Mouse (Mus musculus) adrenal gland, adult 2 months (tissue): ENCODE measurements around the gene Akt1s1. TPM values are rescaled to one million over a fixed set of nuclear protein-coding genes. Genes with fewer than 3 reads are reported as not detected.

Source experiments
- DNase-seq: peaks from one replicate; pipeline ENCODE4 v3.0.0; 2021
- polyA plus RNA-seq: library from polyadenylated mRNA; depleted of rRNA; stranded (reverse); fragments of >200 nt; gene quantifications from 2 replicates; pipeline ENCODE4 v1.2.3, GENCODE M21; 2012
- total RNA-seq, 2 experiments: library from RNA; stranded (reverse); gene quantifications; 2 replicates each; pipeline ENCODE4 v1.2.3; 2021

The Akt1s1 gene
- total and polyA plus RNA-seq, 3 experiments, result 117 to 890 (median 117) TPM

DNA sequence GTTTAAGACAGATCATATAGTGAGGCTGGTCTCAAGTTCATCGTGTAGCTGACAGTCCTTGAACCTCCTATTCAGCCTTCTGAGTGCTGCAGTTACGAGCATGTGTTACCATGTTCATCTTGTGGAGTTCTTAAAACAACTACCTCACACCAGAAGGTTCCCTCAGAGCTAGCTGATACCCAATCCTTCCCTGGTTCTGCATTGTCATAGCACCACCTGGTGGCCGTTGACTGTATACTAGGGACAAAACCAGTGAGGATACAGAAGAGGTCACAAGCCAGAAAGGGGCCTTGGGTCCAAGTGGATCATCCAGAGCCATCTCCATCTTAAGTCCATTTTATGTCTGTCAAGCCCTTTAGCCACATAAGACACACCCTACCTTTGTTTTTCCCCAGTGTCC is 23.9 kb upstream of the Akt1s1 start:
- peak; percentile 81 for DNase-seq

DNA sequence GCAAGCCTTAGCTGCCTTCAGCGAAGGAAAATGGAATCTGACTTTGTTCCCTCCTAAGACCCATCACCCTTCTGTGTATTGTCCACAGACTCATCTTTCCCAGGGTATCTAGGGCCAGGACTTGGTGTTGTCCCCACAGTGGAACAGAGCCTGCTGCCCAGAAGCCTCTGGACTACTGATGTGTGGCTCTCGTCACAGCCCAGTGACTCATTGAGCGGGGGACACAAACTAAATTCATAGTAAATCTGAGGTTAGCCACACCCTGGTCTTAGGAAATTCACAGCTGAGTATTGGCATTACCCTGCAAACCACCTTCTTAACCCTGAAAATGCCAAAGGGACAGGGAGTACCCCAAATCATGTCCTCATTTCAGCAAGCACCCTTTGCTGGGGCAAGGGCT is 22.0 kb upstream of the Akt1s1 start:
- peak; percentile 52 for DNase-seq

DNA sequence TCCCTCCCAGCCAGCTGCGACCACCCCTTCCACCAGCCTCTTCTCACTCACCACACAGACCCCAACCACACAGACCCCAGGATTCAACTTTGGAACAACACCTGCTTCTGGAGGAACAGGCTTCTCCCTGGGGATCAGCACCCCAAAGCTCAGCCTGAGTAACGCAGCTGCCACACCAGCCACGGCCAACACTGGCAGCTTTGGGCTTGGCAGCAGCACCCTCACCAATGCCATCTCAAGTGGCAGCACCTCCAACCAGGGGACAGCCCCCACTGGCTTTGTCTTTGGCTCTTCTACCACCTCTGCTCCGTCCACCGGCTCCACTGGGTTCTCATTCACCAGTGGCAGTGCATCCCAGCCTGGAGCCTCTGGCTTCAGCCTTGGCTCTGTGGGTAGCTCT is 20.1 kb upstream of the Akt1s1 start:
- no peak for DNase-seq

DNA sequence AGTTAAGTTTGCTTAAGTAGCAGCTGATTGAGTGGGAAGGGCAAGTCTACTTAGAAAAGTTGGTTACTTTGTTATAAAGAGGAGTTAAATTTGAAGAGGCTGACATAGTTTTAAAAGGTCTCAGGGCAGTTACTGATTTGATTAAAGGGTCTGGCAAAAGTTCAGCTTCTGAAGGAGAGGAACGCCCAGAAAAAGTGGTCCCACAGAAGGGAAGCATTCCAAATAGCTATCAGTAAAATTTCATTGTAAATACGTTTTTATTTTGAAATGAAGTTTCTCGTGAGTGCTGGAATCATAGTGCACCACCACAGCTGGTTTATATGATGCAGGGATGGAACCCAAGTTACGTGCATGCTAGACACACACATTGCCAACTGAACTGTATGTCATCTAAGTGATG is 16.0 kb upstream of the Akt1s1 start:
- DNase-seq, result no peak

DNA sequence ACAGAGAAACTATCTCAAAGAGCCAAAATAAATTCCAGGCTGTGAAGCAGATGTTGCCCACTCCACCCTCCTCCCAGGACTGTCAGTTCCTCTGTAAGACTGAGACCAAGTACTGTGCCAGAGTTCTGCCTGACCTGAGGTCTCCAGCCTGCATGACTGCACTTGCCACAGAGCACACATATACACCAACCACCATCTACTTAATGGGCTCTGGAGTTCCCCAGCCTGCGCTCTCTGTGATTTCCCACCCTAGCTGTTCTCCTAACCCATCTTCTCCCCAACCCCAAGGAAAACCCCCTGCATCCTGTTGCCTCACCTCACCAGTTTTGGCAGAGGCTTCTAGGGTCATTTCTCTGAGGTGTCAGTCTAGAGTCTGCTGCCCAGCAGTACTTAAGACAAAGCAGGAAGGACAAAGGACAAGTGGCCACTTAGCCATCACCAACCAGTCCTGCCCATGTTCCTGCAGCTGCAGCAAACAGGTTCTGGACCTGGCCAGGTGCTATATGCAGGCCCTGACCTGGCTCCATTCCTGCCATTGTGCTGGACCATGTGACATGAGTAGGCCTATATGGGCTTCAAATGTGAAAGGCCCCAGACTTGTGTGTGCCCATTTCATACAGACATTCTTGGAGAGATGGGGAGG is 13.3 kb upstream of the Akt1s1 start:
- no peak for DNase-seq

DNA sequence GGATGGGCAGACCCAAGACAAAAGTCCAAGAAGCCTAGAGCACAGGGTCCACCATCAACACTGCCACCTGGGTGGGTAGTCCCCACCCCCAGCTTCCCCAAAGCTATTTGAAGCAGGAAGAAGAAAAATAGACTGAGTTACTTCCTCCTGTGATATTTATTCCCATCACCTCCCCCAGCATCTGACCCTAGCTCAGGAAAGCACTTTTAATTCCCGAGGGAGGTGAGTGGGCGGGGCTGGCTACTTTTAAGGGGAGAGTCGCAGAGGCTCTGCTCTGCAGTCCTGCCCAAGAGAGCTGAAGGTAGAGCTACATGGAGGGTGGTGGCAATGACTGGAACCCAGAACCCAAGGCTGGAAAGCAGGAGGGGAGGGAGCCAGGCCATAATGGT is 12.8 kb upstream of the Akt1s1 start:
- no peak for DNase-seq

DNA sequence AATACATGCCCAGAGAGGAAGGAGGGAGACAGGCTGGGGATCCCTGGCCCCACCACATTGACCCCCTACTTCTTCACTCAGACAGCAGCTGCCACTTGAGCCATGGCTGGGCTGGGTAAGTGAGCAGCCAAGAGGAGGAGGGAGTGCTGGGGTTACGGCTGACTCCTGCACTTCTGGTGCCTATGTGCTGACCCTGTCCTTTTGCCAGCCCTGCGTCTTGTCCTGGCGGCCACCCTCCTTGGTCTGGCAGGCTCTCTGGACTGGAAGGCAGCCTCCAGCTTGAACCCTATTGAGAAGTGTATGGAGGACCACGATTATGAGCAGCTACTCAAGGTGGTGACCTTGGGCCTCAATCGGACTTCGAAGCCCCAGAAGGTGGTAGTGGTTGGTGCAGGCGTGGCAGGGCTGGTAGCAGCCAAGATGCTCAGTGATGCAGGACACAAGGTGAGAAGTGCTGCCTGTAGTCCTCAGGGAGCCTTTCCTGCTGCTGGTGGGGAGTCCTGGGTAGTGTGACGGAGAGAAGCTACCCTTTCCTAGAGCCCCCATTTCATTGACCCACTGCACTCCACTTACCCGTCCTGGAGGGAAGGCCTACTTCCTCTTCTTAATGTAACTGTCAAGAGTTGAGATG is 12.3 kb upstream of the Akt1s1 start:
- DNase-seq, result no peak

DNA sequence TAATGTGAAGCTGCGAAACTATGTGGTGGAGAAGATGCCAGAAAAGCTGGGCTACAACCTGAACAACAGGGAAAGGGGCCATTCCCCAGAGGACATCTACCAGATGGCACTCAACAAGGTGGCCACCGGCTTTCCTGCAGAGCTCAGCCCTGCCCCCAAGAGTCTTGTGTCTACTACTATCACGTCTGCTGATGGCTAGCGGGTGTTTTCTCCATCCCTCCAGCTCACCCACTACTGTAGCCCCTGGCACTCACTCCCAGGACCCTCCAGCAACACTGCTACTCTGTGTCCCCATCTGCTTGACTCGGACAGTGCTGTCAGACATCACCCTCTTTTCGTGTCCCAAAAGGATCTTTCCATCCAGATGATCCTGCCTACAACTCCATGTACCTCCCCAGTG is 10.7 kb upstream of the Akt1s1 start:
- no peak for DNase-seq

DNA sequence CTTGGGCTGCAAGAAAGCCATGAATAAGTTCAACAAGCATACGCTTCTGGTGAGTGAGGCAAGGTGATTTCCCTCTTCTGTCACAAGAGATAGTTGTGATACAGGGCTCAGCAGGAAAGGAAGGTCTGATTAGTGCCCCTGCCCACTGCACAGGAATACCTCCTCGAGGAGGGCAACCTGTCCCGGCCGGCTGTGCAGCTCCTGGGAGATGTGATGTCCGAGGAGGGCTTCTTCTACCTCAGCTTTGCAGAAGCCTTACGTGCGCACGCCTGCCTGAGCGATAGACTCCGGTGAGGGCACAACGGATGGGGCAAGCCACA is 9.7 kb upstream of the Akt1s1 start:
- DNase-seq, result no peak

DNA sequence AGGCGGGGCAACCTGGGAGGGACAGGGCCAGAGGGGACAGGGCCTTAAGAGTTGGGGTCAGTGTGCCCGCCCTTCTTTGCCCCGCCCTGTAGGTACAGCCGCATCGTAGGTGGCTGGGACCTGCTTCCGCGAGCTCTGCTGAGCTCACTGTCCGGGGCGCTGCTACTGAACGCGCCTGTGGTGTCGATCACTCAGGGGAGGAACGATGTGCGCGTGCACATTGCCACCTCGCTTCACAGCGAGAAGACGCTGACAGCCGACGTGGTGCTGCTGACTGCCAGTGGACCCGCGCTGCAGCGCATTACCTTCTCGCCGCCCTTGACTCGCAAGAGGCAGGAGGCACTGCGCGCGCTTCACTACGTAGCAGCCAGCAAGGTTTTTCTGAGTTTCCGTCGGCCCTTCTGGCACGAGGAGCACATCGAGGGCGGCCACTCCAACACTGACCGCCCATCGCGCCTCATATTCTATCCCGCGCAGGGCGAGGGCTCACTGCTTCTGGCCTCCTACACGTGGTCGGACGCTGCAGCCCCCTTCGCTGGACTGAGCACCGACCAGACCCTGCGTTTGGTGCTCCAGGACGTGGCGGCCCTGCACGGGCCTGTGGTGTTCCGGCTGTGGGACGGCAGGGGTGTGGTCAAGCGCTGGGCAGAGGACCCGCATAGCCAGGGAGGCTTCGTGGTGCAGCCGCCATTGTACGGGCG is 9.2 kb upstream of the Akt1s1 start:
- peak; percentile 61 for DNase-seq

DNA sequence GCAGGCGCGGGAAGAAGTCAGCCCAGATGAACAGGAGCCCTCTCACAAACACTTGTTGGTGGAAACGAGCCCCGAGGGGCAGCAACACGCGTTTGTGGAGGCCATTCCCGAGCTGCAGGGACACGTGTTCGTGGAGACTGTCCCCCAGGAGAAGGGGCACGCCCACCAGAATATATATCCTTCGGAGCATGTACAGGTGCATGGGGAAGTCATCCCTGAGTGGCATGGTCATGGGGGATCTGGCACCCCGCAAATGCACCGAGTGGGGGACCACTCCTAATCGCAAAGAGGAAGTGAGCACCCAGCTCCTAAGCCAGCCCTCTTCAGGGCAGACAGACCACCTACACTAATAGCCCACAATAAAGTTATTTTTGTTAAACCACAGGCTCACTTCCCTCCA is 8.4 kb upstream of the Akt1s1 start:
- DNase-seq, result no peak

DNA sequence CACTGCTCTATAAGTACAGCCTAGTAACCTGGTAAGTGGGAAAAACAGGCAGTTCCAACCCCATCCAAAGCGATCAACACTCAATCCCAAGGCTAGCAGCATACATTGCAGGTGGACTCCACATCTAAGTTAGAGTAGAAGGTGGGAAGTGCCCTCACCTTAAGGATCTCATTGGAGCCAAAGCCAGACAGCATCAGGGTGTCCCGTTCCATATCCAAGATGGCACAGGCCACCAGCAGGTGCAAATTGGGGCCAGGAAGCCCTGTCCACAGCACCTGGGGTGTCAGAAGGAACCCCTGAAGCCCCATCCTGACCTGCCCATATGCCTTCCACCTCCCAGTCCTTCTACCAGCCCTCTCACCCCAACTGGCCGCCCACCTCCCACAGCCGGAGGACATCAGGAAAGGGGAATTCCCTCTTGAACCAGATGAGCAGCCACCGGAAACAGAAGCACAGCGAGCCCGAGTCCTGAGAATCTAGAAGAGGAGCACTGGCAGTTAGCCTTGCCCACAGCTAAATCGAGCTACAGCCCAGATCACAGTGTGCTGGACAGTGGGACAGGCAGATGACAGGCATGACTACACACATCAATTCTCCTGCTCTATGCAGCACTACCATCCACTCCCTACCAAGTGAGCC is 6.8 kb upstream of the Akt1s1 start:
- no peak for DNase-seq

DNA sequence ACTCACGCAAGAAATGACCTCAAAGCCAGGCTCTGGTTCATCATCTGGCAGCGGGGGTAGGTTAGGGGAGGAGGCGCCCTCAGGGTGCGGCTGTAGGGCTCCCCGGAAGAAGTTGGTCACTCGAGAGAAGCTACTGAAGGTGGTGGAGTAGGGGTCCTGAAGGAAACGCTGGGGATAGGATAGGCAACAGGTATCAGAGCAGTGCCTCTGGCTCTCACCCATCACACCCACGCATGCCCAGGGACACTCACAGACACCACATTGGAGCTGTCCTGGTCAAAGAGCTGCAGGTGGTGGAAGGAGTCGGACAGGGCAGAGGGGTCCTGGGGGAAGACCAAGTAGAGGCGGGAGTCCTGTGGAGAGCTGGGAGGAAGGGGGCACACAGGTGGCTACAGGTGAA is 3.8 kb upstream of the Akt1s1 start:
- DNase-seq, result no peak

DNA sequence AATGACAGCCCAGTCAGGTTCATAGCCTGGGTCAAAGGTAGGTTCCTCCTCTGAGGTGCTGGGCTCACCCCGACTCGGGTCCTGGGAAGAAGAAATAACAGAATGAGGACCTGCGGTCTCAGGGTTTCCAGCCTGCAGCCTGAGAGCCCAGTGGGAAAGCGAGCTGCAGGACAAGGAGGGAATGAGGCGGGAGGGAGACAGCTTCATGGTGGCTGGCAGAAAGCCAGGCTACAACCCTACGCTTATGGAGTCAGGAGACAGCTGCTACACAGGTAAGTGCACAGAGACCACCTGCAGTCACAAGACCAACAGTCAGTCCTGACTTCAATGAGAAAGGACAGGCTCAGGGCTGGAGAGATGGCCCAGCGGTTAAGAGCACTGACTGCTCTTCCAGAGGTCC is 2.0 kb upstream of the Akt1s1 start:
- no peak for DNase-seq

DNA sequence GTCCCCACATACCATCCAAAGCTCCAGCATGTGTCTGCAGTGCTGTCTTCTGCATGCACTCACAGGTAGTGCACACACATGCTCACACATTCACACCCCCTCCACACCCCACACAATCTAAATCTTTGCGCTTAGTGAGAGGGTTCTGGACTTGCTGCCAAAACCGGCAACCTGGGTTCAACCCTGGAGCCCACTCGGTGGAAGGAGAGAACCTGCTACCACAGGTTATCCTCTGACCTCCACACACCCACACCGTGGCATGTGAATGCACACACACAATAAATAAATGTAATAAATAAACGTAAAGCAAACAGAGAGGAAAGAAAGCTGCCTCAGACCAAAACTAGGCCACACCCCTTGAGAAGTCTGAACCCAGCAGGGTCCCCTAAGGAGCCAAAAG is 1.0 kb upstream of the Akt1s1 start:
- no peak for DNase-seq

DNA sequence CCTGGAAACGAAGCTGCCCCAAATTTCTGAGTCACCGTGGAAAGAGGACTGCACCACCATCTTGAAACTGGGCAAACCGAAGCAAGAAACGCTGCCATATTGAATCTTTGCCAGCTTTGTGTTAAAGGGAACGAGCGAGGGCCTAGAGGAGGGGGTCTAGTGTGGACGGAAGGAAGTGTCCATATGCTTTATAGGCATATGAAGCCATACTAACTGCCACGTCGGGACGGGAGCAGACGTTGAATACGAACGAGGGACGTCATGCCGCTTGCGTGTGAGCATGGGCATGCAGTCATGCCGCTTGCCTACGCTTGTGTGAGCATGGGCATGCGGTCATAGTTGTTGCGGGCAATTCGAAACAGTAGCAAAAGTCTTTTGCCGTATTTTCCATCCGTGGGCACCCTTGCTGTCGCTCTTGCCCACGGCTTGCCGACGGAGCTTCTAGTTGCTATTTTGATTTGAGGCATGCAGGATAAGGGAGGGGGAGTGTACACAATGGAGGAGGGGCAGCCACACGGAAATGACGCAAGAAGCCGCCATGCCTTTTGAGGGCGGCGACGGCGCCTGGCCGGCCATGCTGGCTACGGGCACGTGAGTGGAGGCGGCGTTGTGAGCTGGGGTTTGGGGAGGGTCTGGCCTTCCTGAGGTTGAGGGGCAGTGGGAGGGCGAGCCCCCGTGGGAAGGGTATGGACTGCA is 773 bp downstream of the Akt1s1 start:
- peak; percentile 95 for DNase-seq

DNA sequence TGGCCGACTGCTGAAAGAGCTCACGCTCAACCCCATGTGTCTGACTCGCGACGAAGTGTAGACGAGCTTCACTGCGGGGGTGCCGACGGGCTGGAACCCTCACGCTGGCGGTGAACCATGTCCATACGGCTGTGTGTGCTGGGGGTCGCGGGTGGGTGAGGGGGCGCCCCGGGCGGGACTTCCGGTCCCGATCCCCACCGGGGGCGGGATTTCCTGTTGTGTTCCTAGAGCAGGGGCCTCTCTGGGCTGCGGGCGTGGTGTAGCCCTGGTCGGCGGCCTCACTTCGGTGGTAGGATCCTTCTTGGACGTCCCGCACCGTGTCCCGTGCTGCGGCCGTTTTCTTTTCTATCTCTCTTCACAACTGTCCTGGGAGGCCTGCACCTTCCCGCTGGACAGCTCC is 1.4 kb downstream of the Akt1s1 start:
- peak; percentile 86 for DNase-seq

DNA sequence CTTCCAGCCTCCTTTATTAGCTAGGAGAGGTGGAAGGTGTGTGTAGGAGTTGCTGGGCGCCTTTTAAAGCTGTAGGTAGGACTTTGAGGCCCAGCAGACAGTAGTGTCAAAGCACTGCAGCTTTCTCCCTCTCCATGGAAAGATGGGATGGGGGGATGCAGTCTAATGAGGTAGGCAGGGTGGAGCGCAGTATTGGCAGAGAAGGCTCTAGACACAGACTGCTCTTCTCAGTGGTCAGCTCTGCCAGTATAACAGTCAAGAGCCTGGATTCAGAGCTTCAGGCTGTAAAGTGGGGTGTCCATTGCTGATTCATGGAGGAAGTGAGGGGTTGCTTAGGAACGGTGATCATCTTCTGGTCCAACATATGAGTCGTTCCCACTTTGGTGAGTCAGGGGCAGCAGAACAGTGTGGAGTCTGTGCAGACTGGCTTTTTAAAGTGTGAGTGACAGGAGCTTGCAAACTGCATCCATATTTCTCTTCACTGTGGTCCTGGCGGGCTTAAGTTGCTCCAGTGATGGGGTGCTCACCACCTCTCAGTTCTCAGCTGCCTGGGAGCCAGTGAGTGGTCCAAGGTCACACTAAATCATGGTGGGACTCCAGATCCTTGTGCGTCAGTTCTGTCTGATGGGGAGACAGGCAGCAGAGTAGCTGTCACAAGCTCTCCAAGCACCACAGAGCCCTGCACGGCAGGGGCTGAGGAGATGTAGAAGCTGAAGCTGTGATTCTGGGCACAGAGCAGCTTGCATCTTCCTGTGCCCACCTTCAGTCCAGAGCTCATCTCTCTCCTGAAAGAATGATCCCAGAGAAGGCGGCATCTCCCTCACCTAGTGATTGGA is 2.2 kb downstream of the Akt1s1 start:
- DNase-seq, result peak; percentile 46

DNA sequence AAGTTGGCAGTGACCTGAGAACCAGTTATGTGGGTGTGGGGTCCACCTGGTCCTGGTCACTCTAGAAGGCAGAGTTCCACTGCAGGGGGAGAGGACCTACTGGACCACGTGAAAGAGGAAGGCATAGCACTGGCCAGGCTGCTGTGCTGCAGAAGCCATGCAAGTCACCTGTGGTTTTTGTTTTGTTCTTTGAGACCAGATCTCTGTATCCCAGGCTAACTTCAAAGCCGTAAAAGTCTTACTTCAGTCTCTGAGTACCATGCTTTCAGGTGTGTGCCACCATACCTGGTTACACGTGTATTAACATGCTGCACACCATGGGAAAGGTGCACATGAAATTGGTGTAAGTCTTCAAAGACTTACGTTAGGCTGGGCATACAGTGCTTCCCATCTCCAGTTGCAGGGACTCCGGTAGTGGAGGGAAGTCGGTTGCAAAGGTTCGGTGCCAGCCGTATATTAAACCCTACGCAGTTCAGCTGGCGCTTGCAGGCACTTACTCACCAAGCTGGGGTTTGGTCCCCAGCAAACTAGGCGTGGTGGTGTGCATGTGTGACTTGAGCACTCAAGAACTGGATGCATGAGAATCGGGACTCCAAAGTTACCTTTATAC is 2.9 kb downstream of the Akt1s1 start:
- DNase-seq, result no peak

DNA sequence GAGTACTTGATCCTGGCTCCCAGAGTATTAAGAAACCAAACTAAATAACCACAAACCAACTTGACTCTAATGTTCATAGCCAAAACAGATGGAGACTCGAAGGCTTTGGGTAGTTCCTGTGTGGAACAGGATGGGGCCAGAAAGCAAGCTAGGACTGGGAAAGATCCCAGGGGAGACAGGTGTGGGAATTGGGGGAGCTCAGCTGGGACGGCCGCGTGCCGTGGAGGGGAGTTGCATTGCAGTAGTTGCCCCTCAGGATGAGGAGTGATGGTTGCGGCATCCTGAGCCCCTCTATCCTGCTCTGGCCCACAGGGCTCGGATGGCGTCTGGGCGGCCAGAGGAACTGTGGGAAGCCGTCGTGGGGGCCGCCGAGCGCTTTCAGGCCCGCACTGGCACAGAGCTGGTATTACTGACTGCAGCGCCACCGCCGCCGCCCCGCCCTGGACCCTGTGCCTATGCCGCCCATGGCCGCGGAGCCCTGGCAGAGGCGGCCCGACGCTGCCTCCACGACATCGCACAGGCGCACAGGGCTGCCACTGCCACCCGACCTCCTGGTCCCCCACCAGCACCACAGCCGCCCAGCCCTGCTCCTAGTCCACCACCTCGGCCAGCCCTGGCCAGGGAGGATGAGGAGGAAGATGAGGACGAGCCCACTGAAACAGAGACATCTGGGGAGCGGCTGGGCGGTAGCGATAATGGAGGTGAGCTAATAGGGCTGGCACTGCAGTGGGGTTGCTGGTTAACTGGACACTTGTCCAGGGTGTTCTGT is 3.7 kb downstream of the Akt1s1 start:
- peak; percentile 28 for DNase-seq

DNA sequence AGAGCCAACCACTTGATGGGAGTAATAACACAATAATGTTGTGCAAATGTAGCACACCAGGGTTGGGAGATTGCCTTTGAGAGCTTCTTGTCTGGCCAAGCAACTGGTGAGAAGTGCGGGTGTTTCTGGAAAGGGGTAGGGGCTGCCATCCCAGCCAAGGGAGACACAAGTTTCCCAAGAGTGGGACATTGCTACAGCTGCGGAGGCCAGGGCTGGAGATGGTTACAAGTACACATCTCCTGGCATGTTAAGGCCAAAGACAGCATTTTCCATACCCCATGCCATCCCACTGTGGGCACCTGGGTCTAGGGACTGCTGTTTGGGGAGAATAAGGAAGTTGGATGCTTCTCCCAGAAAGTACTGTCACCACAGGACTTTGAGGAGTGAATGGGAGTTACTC is 4.3 kb downstream of the Akt1s1 start:
- DNase-seq, result peak; percentile 33
